Mouse (Mus musculus): ENCODE results near the gene Metrnl.
A peak's percentile ranks its signal among the peaks of the same experiment; 100 is the strongest.

The Metrnl gene

GRCm38 (mm10) chr11:121686091-121686490, 15.3 kb upstream of the Metrnl start:
- DNase-seq (ENCODE audit: low read depth): peak; percentile 49

GRCm38 (mm10) chr11:121686674-121687073, 14.7 kb upstream of the Metrnl start:
- DNase-seq (ENCODE audit: low read depth): peak; percentile 57

GRCm38 (mm10) chr11:121688024-121688423, 13.3 kb upstream of the Metrnl start:
- no peak for DNase-seq (ENCODE audit: low read depth)

- DNase-seq (ENCODE audit: low read depth): no peak
Measured at GRCm38 (mm10) chr11:121695304-121696064, 5.9 kb upstream of the Metrnl start.

- no peak for DNase-seq (ENCODE audit: low read depth)
Measured at GRCm38 (mm10) chr11:121697271-121697670, 4.1 kb upstream of the Metrnl start.

GRCm38 (mm10) chr11:121698381-121698955, 2.9 kb upstream of the Metrnl start:
- no peak for DNase-seq (ENCODE audit: low read depth)

- peak; percentile 97 for DNase-seq (ENCODE audit: low read depth)
Measured at GRCm38 (mm10) chr11:121702111-121702894, 959 bp downstream of the Metrnl start.

GRCm38 (mm10) chr11:121702895-121703618, 1.7 kb downstream of the Metrnl start:
- DNase-seq (ENCODE audit: low read depth): peak; percentile 71

GRCm38 (mm10) chr11:121703619-121704215, 2.4 kb downstream of the Metrnl start:
- DNase-seq (ENCODE audit: low read depth): peak; percentile 58

GRCm38 (mm10) chr11:121706521-121707005, 5.2 kb downstream of the Metrnl start:
- DNase-seq (ENCODE audit: low read depth): peak; percentile 59

GRCm38 (mm10) chr11:121709278-121709677, 7.9 kb downstream of the Metrnl start:
- DNase-seq (ENCODE audit: low read depth): no peak

GRCm38 (mm10) chr11:121710245-121710644, 8.9 kb downstream of the Metrnl start:
- DNase-seq (ENCODE audit: low read depth): no peak

- DNase-seq (ENCODE audit: low read depth): no peak
Measured at GRCm38 (mm10) chr11:121712987-121713386, 11.6 kb downstream of the Metrnl start.

- no peak for DNase-seq (ENCODE audit: low read depth)
Measured at GRCm38 (mm10) chr11:121713569-121713968, 12.2 kb downstream of the Metrnl start.

- no peak for DNase-seq (ENCODE audit: low read depth)
Measured at GRCm38 (mm10) chr11:121714745-121715485, 13.6 kb downstream of the Metrnl start.

- DNase-seq (ENCODE audit: low read depth): no peak
Measured at GRCm38 (mm10) chr11:121717724-121718123, 16.4 kb downstream of the Metrnl start.

GRCm38 (mm10) chr11:121720752-121721151, 19.4 kb downstream of the Metrnl start:
- DNase-seq (ENCODE audit: low read depth): no peak

- no peak for DNase-seq (ENCODE audit: low read depth)
Measured at GRCm38 (mm10) chr11:121722434-121722833, 21.1 kb downstream of the Metrnl start.

GRCm38 (mm10) chr11:121726625-121727024, 25.3 kb downstream of the Metrnl start:
- no peak for DNase-seq (ENCODE audit: low read depth)

GRCm38 (mm10) chr11:121734184-121734583, 32.8 kb downstream of the Metrnl start:
- no peak for DNase-seq (ENCODE audit: low read depth)

GRCm38 (mm10) chr11:121734892-121735291, 33.5 kb downstream of the Metrnl start:
- no peak for DNase-seq (ENCODE audit: low read depth)
